Mouse (Mus musculus) forelimb bud, embryonic 11.5 days (tissue): ENCODE data around the gene Ctdsp1.

Experiments used
- DNase-seq: peaks from one replicate; pipeline ENCODE4 v3.0.0-alpha.2; 2012; ENCODE audit warnings: low read depth, low spot score

The Ctdsp1 gene

DNA sequence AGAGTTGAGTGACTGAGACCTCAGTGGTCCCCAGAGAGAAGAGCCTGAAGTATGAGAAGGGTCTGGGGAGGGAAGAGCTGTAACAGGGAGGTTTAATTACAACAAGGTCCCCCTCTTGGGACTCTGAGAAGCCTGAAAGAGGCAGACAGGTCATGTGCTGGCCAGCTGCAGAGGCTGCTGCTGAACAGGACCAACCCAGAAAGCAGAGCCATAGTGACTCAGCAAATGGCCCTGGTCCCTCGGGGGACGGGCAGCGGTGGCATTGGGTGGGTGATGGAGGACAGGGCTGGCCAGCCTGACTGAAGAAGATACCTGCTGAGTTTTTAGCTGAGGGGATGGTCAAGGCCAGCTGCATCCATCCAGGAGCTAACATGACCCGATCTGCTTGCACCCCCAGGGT lies 14.9 kb upstream of the Ctdsp1 start:
- no peak for DNase-seq

GRCm38 (mm10) chr1:74379058-74379504 lies 12.2 kb upstream of the Ctdsp1 start:
- no peak for DNase-seq

DNA sequence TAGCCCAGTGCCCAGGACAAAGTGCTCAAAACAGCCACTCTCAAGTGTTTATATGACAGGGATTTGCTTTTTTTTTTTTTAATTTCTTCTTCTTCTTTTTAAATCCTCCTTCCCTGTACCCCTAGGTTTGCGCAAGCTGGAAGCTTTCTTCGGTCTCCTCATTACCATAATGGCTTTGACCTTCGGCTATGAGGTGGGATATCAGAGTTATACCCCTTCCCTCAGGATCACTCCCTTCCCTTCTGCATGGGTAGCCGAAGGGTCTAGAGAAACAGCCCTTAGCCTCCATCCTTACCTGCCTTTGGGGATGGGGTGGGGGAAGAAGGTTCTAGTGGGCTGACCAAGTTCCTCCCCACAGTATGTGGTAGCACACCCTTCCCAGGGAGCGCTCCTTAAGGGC lies 10.8 kb upstream of the Ctdsp1 start:
- no peak for DNase-seq

DNA sequence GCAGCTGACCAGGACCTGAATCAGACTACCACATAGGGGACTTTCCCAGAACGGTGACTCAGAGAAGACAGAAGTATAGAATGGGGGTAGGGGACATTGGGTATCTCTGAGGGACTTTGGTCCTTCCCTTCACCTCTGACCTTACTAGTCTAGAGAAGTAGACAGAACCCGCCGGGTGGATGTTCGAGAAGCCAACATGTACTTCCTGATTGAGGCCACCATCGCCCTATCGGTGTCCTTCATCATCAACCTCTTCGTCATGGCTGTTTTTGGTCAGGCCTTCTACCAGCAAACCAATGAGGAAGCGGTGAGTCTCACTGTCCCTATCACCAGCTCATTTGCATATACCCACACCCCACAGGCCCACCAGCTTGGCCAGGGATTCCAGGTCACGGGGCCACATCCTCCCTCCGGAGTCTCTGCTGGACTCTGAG lies 9.7 kb upstream of the Ctdsp1 start:
- no peak for DNase-seq

DNA sequence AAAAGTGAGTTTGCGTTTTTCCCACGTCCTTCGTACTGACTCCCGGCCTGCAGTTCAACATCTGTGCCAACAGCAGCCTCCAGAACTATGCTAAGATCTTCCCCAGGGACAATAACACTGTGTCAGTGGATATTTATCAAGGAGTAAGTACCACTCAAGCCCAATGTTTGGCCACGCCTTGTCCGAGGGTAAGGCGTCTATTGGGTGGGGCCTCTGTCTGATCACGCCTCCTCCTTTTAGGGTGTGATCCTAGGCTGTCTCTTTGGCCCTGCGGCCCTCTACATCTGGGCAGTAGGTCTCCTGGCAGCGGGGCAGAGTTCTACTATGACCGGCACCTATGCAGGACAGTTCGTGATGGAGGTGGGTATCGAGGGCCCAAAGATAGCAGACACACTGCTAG lies 7.9 kb upstream of the Ctdsp1 start:
- no peak for DNase-seq

DNA sequence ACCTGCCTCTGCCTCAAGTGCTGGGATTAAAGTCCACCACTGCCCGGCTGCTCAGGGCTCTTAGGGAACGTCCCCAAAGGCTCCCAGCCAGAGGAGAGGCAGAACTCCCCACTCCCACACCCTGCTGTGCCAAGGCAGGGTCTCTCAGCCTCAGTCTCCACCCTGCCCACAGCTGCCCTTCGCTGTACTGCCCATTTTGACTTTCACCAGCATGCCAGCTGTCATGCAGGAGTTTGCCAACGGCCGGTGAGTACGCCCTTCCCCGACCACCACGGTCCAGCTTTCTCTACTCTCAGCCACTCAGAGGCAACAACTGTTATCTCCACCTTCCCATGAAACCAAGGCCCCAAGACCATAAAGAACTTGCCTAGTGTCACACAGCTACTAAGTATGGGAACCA lies 6.8 kb upstream of the Ctdsp1 start:
- no peak for DNase-seq

DNA sequence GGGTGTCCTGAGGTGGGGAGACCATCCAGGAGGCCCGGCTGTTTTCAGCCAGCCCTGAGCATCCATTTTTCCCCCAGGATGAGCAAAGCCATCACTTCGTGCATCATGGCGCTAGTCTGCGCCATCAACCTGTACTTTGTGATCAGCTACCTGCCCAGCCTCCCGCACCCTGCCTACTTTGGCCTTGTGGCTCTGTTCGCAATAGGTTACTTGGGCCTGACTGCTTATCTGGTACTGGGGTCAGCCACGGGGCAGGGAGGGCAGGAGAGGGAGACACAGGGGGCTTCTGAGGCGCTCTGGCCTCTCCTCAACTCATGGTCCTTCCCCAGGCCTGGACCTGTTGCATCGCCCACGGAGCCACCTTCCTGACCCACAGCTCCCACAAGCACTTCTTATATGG lies 6.2 kb upstream of the Ctdsp1 start:
- DNase-seq, result no peak

DNA sequence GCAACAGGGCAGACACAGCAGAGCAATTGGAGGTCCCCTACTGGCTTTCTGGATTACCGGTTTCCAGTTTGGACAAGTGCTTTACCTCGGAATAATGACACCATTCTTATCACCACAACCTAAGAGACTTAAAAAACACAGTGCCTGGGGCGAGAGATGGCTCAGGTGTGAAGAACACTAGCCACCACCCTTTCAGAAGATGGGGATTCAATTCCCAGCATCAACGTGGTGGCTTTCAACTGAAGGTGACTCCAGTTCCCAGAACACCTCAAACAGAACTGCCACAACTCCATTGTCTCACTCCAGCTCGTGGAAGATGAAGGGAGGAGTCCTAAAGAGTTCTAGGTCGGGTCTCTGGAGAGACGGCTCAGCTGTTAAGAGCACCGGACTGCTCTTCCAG lies 5.8 kb upstream of the Ctdsp1 start:
- DNase-seq, result no peak

DNA sequence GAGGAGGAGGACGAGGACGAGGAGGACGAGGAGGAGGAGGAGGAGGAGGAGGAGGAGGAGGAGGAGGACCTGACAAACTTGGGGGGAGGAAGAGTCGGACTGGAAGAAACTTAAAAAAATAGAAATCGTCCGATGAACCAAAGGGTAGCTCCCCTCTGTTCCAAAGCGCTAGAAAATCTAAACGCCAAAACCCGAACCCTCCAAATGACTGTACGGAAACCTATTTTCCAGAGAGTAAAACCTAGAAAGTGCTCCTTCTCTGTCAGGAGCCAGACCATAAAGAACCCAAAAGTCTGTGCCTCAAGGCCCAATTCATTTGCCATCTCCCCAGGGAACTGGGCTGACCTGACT lies 5.0 kb upstream of the Ctdsp1 start:
- DNase-seq, result no peak

- peak; percentile 97 for DNase-seq
These were observed 4.5 kb upstream of the Ctdsp1 start for GRCm38 (mm10) chr1:74386714-74387385.

GRCm38 (mm10) chr1:74387386-74387988 lies 3.8 kb upstream of the Ctdsp1 start:
- DNase-seq, result no peak

DNA sequence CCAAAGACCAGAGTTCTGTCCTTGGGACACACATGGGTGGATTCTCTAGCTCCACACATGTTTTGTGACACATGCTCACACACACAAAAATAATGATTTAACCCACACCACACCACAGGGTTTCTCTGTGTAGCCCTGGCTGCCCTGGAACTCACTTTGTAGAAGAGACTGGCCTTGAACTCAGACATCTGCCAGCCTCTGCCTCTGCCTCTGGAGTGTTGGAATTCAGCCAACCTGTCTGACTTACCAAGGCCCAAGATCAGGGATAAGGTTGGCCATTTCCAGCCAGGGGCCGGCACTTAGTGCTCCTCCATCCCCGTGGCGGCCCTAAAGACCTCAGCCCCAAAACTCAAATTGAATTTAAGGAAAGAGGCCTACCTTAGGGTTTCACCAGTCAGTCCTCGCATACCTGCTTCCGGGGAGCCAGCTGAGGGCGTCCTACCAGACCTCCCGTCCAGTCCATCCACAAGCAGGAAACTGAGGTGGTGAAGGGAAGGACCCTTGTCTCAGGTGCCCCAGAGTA lies 2.9 kb upstream of the Ctdsp1 start:
- DNase-seq, result no peak

DNA sequence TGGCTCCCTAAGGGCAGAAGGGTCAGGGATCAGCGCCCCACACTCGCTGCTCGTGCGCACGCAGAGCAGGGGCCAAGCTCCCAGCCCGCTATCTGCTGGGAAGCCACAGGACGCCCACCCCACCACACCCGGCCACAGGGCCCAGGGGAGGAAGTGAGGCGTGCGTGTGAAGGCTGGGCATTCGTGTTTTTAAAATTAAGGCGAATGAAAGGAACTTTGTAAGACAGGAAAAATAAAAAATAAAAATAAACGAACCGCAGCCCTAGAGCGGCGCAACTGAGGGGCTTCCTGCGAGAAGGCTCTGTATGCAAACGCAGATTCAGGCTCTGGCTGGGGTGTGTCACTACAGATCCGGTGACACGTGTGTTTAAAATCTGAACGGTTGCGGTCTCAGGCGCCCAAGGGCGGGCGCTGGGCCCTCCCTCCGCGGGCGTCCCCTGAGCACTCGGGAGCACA lies 1.4 kb upstream of the Ctdsp1 start:
- DNase-seq, result no peak

GRCm38 (mm10) chr1:74390287-74390906 lies 912 bp upstream of the Ctdsp1 start:
- DNase-seq, result peak; percentile 69

DNA sequence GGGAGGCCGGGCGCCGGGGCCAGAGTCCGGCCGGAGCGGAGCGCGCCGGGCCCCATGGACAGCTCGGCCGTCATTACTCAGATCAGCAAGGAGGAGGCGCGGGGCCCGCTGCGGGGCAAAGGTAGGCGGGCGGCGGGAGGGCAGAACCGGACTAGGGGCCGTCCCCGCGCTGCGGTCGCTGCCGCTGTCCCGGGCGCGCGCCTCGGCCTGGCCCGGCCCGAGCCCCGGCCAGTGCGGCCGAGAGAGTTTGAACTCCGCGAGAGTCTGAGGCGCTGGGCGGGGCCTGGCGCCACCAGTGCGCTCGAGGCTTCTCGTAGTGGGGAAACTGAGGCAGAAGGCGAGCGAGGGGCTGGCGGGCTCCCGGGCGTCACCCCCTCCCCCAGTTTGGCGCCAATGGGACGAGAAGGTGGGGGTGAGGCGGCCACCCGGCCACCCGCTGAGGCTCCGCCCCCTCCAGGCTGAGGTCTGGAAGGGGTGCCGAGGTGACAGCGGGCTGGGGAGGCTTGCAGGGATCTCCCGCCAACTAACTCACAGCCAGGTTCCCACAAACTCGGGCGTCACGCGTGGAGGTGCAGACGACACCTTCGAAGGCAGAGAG lies 634 bp downstream of the Ctdsp1 start:
- peak; percentile 38 for DNase-seq

DNA sequence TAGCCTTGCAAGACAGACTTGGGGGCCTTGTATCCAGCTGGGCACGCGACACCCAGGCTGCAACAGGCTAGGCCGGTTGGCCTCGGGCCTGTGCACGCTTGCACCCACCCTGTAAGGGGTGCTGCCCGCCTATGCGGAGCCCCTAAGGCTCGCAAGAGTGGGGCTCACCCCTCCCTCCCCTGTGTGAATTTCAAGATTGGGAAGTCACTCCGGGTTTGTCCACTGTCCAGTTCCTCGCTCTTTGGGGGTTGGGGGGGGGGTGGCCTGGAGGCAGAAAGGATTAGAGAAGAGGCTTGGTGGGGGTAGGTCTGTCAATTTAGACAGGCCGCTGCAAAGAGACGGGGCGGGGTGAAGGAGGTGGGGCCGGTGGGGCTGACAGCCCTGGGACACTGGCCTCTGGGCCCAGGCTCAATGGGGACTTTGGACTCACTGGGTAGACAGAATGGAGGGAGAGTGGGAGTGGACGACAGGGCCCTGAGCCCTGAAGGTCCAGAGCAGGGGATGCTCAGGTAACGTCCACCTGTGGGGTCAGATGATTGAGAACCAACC lies 1.2 kb downstream of the Ctdsp1 start:
- no peak for DNase-seq

GRCm38 (mm10) chr1:74393010-74393409 lies 1.7 kb downstream of the Ctdsp1 start:
- no peak for DNase-seq

DNA sequence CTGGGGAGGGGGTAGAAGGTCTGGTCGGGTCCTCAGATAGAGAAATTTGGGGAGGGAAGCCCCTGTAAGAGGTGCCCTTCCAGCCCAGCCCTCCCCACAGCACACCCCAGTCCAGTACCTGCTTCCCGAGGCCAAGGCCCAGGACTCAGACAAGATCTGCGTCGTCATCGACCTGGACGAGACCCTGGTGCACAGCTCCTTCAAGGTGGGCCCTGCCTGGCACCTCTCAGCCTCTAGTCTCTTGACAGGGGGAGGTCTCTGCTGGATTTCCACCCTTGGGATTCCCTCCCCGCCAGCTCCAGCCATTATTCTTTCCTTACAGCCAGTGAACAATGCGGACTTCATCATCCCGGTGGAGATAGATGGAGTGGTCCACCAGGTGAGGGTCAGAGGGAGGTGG lies 2.4 kb downstream of the Ctdsp1 start:
- DNase-seq, result no peak

- no peak for DNase-seq
These were observed 3.0 kb downstream of the Ctdsp1 start for GRCm38 (mm10) chr1:74394311-74394710.

DNA sequence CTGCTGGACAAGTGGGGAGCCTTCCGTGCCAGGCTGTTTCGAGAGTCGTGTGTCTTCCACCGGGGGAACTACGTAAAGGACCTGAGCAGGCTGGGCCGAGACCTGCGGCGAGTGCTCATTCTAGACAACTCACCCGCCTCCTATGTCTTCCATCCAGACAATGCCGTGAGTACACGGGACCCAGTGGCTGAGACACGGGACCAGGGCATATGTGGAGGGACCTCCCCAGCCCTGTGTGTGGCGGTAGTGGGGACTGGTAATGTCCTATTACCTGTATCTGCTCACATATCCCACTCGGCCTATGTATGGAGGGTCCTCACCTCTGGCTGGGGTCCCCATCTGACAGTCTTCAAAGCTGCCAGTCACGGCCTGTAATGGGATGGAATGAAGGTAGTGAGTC lies 3.5 kb downstream of the Ctdsp1 start:
- no peak for DNase-seq

- no peak for DNase-seq
These were observed 4.0 kb downstream of the Ctdsp1 start for GRCm38 (mm10) chr1:74395290-74395689.
